Mouse (Mus musculus): ENCODE measurements around the gene Card9. TPM values are rescaled to one million over a fixed set of nuclear protein-coding genes. Genes with fewer than 3 reads are reported as not detected.

Card9 gene
- total RNA-seq, 2 experiments from 2014 or later = 3.0 to 3.7 TPM

DNA sequence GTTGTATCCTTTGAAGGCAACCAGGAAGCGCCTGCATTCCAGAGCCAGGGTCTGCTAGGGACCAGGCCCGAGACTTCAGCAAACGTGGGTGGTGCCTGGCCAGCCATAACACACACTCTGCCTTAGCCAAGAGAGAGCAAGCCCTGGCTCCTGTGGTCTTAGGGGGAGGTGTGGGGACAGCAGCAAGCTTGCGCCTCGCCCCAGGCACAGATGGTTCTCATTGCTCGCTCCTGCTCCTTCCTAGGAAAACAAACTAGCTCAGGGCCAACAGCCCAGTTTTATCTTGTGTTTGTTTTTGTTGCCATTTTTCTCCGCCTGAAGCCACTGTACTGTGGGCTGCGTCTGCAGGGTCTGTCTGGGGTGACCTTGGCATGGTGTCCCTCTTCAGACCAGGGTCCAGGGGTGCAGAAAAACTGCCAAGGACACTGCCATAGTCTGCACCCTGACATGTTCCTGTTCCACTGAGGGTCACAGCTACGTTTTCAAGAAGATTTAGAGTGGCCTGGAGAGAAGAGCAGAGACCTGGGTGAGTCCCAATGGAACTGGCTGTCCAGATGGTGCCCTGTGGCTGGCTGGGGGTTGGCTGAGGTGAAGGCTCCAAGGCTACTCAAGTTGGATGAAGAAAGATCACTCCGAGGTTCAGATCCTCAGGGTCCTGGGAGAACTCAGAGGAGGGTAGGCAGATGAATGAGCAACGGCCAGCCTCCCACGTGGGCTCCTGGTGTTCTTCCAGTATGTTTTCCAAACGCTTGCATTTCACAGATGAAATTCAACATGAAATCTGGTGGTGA, 46.2 kb downstream of the Card9 start:
- DNase-seq (ENCODE audit: extremely low spot score in 1 of 2, low spot score in 2 of 2) = no peak
- no peak for TF ChIP-seq CTCF (IDR thresholded peaks at IDR 0.05)
- intact Hi-C loops (cut with DNase I) = loop anchor here (5.0 kb wide), 1 partner anchor 73 kb away; the partner anchor contains the start of genes Entr1 and Pmpca
- Histone ChIP-seq H3K4me3 (no peak overlapping the region), H3K27ac (peak overlapping the region; percentile 25; the same call in 1 of the 2 replicates)

DNA sequence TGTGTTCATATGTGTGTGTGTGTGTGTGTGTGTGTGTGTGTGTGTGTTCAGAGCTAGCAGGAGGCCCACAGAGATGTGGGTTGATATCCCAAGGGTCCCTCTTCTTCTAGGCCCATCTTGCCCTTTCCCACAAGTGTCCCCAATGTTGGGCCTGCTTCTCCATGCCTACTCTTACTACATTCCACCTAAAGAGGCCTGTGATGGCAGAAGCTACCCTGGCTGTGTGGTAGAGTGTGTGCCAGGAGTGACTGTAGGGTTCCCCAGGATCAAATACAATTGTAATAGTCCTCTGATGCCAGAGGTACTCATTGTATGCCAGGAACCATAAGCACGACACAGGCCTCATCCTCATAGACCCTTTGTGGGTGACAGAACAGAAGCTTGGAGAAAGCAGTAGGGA, 47.3 kb downstream of the Card9 start:
- intact Hi-C loops (cut with DNase I) = no loop called here
- no peak for DNase-seq (ENCODE audit: extremely low spot score in 1 of 2, low spot score in 2 of 2)
- no peak overlapping the region for H3K4me3 ChIP-seq
- H3K27ac ChIP-seq = no peak overlapping the region
- TF ChIP-seq CTCF (IDR thresholded peaks at IDR 0.05) = no peak

DNA sequence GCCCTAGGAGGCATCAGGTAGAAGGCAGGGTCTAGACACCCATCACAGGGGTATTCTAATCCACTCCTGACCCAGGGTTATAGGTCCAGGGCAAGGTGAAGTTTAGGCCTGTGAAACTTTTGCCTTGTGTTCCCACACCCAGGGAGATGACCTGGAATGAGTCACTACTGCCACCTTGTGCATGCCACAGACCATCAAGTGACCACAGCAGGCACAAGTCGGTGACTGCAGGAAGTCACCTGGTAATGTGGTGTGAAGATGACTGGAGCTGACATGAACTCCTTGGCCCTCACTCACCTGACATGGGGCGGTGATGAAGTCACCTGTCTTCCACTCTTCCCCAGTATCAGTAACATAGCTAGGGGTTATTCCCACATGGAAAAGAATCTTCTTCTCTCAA, 47.9 kb downstream of the Card9 start:
- intact Hi-C loops (cut with DNase I) = no loop called here
- TF ChIP-seq CTCF (IDR thresholded peaks at IDR 0.05) = no peak
- DNase-seq (ENCODE audit: extremely low spot score in 1 of 2, low spot score in 2 of 2) = no peak
- Histone ChIP-seq H3K27ac (no peak overlapping the region), H3K4me3 (no peak overlapping the region)

DNA sequence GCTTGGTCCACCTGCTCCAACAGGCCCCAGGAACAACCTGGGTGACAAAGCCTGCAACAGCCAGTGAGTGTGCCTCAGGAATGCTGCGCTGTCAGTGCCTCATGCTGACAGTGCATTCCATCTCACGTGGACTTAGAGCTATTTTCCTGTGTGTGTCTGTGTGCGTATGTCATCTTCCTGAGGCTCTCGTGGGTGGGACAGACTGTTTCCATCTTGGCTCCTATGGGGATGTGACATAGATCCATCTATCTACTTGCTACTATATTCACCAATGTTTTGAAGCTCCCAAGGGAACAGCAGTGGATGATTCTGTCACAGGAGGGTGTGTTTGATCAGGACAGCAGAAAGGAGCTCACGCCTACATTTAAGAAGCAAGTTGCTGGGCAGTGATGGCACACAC, 48.8 kb downstream of the Card9 start:
- Histone ChIP-seq H3K27ac (no peak overlapping the region), H3K4me3 (no peak overlapping the region)
- no peak for DNase-seq (ENCODE audit: extremely low spot score in 1 of 2, low spot score in 2 of 2)
- intact Hi-C loops (cut with DNase I) = no loop called here
- no peak for TF ChIP-seq CTCF (IDR thresholded peaks at IDR 0.05)

DNA sequence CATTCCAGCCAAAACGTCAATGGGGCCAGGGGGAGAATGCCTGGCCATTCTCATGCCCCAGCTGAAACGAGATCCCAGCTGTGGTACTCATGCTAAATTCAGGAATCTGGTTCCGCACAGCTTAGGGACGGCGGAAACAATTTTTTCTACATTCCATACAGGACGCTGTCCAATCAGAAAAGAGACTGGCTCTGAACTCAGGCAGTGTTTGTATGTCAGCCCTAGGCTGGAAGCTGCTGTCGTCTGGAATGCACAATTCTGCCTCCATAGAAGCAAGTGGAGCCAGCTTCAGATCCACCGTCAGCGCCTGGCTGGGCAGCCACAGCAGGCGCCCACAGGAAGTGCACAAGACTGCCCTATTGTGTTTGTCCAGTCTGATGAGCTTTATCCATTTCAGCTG, 51.0 kb downstream of the Card9 start:
- DNase-seq (ENCODE audit: extremely low spot score in 1 of 2, low spot score in 2 of 2) = no peak
- Histone ChIP-seq H3K27ac (no peak overlapping the region), H3K4me3 (no peak overlapping the region)
- intact Hi-C loops (cut with DNase I) = no loop called here
- no peak for TF ChIP-seq CTCF (IDR thresholded peaks at IDR 0.05)

DNA sequence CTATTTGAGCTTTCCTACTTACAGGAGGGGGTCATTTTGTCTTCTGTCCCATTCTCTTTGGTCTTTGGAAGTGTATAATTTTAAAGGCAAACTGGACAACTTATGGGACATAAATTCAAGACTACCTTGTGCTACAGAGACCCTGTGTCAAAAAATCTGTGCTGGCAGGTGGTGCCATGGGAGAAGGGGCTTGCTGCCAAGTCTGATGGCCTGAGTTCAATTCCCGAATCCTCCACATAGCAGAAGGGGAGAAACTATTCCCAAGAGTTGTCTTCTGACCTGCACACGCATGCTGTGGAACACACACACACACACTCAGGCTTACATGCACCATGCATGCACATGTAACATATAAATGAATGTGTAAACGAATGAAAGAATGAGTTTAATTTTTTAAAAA, 54.0 kb downstream of the Card9 start:
- H3K4me3 ChIP-seq = no peak overlapping the region
- no peak overlapping the region for H3K27ac ChIP-seq
- no peak for DNase-seq (ENCODE audit: extremely low spot score in 1 of 2, low spot score in 2 of 2)
- intact Hi-C loops (cut with DNase I) = no loop called here
- TF ChIP-seq CTCF (IDR thresholded peaks at IDR 0.05) = no peak

DNA sequence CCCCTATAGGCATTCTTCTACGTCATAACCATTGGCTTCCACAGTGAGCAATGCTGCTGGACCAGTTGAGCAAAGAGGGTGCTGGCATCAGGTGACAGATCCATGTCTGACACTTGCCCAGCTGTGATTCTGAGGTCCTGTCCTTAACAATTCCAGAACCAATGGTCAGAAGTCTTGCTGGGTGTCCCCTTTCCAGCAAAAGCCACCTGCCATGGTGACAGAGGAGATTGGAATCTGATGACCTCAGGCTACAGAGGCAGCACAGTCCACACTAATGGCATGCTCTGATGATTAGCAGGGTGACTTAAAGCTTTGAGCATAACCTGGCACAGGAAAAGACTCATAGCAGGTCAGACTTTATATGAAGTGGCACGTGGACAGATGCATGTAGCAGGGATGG, 55.2 kb downstream of the Card9 start:
- no peak for DNase-seq (ENCODE audit: extremely low spot score in 1 of 2, low spot score in 2 of 2)
- Histone ChIP-seq H3K4me3 (no peak overlapping the region), H3K27ac (no peak overlapping the region)
- TF ChIP-seq CTCF (IDR thresholded peaks at IDR 0.05) = no peak
- intact Hi-C loops (cut with DNase I) = no loop called here

DNA sequence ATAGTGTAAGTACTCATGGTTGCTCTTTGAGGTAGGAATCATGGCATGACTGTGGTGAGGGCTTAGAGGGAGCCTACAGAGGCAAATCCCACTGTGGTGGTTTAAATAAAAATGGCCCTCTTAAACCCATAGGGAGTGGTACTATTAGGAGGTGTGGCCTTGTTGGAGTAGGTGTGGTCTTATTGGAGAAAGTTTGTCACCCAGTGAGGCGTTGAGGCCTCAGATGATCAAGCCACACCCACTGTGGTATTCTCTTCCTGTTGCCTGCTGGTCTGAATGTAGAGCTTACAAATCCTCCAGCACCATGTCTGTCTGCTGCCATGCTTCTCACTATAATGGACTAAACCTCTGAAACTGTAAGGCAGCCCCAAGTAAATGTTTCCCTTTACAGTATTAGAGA, 56.0 kb downstream of the Card9 start:
- intact Hi-C loops (cut with DNase I) = loop anchor here (5.0 kb wide), 1 partner anchor 263 kb away; no protein-coding TSS in a partner anchor

More for the DNA sequence above, 56.0 kb downstream of the Card9 start:
- Histone ChIP-seq H3K27ac (no peak overlapping the region), H3K4me3 (no peak overlapping the region)
- TF ChIP-seq CTCF (IDR thresholded peaks at IDR 0.05) = no peak
- DNase-seq (ENCODE audit: extremely low spot score in 1 of 2, low spot score in 2 of 2) = no peak

Other genes with a start within 250 kb of the Card9 start
- 10 to 100 TPM; 64.5 to 75.9 TPM for gene Nacc2, start 237.7 kb downstream of the Card9 start, total RNA-seq (2021)
- under 1 TPM; 0.27 to 0.35 TPM for gene Lhx3, start 152.6 kb downstream of the Card9 start, total RNA-seq (2021)
- gene Qsox2, start 123.4 kb downstream of the Card9 start, total RNA-seq (2021) = 10 to 100 TPM; 20.4 to 23.5 TPM
- 1 to 10 TPM in 1 of 2 experiments, under 1 TPM in 1; 0.79 to 2.4 TPM for gene Ccdc187, start 66.4 kb downstream of the Card9 start, total RNA-seq (2021)
- 10 to 100 TPM; 51.5 to 55.9 TPM for gene Gpsm1, start 45.4 kb downstream of the Card9 start, total RNA-seq (2021)
- gene Dnlz, start 8.8 kb downstream of the Card9 start, total RNA-seq (2021) = 10 to 100 TPM; 26.7 to 28.9 TPM
- 10 to 100 TPM; 74.2 to 78.2 TPM for gene Snapc4, start 19.7 kb upstream of the Card9 start, total RNA-seq (2021)
- gene Entr1, start 28.4 kb upstream of the Card9 start, total RNA-seq (2021) = 100 to 1,000 TPM; 152 to 164 TPM
- 10 to 100 TPM; 93.6 to 94.4 TPM for gene Pmpca, start 28.4 kb upstream of the Card9 start, total RNA-seq (2021)
- 10 to 100 TPM; 28.1 to 28.2 TPM for gene Inpp5e, start 48.3 kb upstream of the Card9 start, total RNA-seq (2021)
- gene Sec16a, start 84.3 kb upstream of the Card9 start, total RNA-seq (2021) = 10 to 100 TPM; 50.6 to 50.9 TPM
- gene Notch1, start 155.7 kb upstream of the Card9 start, total RNA-seq (2021) = 10 to 100 TPM; 23.8 to 23.9 TPM
- 10 to 100 TPM; 62.4 to 67.4 TPM for gene Egfl7, start 219.1 kb upstream of the Card9 start, total RNA-seq (2021)
- not detected for gene Gm20532, start 225.7 kb upstream of the Card9 start, total RNA-seq (2021)
- gene Agpat2, start 243.5 kb upstream of the Card9 start, total RNA-seq (2021) = 1 to 10 TPM; 1.3 to 1.8 TPM

Measured in left cerebral cortex, adult 2 months (tissue).